Mouse (Mus musculus) fat pad, adult 2 months (tissue): ENCODE results near the gene Amy2a3.
"Not testable (repeated sequence)": the region's sequence is repeated elsewhere in the genome, so short reads cannot be mapped to it uniquely, and the experiment has no call there.

Experiments
- DNase-seq: peaks from one replicate; pipeline ENCODE4 v3.0.0-alpha.2; 2011; ENCODE audit warnings: low read depth, low spot score; ENCODE audit errors: extremely low read depth

Gene Amy2a3

DNA sequence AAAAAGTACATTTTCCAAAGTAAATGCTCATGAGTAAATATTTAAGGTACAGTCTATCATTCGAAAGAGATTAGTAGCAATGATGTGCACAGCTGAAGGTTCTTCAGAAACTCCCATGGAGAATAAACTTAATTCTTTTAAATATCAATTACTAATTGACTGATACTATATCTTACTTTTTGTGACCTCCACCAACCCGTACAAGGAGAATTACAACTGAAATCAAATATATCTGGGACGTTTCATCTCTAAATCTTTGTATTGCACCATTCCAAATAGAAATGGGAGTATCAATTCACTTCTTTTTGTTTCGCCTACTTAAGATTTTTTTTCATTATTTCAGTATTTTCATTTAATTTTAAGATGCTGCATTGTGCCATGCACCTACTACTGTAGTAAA lies at the start of gene Amy2a3:
Amy2a3 (minus strand) TSS at position 101 of the 400 bp plus-strand sequence.
- not testable (repeated sequence) for DNase-seq

DNA sequence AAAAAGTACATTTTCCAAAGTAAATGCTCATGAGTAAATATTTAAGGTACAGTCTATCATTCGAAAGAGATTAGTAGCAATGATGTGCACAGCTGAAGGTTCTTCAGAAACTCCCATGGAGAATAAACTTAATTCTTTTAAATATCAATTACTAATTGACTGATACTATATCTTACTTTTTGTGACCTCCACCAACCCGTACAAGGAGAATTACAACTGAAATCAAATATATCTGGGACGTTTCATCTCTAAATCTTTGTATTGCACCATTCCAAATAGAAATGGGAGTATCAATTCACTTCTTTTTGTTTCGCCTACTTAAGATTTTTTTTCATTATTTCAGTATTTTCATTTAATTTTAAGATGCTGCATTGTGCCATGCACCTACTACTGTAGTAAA lies 32.7 kb upstream of the Amy2a3 start, which contains the start of gene Amy2a2:
Amy2a2 (minus strand) TSS at position 101 of the 400 bp plus-strand sequence.
- DNase-seq: not testable (repeated sequence)

DNA sequence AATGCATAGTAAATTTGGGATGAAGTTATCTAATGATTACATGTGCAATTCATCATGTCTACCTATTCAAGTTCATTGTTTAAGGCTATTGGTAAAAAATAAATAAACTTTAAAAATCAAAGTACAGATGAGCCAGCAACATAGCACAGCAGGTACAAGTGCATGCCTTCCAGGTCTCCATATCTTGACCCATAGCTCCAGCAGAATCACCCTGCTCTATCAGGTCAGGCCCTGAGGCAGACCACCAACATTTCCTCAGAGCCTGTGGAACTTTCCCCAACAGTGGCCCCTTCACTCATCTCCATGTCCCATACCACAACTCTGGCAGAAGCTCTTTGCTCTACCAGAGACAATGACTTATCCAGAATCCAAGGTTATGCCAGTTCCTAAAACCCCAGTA lies 21.6 kb upstream of the Amy2a3 start:
- not testable (repeated sequence) for DNase-seq

GRCm38 (mm10) chr3:113312937-113313336 lies 10.9 kb downstream of the Amy2a3 start:
- DNase-seq: not testable (repeated sequence)

- not testable (repeated sequence) for DNase-seq
These were observed 32.5 kb downstream of the Amy2a3 start, which contains the start of gene Amy2a4 for GRCm38 (mm10) chr3:113291349-113291748. Amy2a4 (minus strand) TSS chr3:113291449.

GRCm38 (mm10) chr3:113280285-113280684 lies 43.6 kb downstream of the Amy2a3 start:
- DNase-seq: not testable (repeated sequence)

DNA sequence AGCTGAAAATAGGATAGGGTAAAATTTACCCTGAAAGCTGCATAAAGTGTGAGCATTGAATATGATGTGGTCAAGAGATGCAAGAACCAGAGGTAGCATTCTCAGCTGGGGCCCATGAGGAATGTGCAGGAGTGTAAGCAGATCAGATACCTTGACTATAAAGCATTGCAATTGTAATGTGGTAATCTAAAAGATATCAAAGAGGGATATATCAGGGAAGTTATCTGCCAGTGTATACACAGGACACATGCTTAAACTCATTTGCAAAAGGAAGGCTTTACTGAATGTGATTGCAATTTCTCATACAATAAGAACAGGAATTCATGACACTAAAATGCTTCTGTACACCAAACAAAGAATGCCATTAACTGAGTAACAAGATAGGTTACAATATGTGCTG lies 44.3 kb downstream of the Amy2a3 start:
- not testable (repeated sequence) for DNase-seq
